Mouse (Mus musculus): Measurements from ENCODE around the gene Fam117a. TPM values are rescaled to one million over a fixed set of nuclear protein-coding genes. Genes with fewer than 3 reads are reported as not detected.

The Fam117a gene
- polyA plus RNA-seq, 1 experiment from 2014 or later: 8.8 TPM

DNA sequence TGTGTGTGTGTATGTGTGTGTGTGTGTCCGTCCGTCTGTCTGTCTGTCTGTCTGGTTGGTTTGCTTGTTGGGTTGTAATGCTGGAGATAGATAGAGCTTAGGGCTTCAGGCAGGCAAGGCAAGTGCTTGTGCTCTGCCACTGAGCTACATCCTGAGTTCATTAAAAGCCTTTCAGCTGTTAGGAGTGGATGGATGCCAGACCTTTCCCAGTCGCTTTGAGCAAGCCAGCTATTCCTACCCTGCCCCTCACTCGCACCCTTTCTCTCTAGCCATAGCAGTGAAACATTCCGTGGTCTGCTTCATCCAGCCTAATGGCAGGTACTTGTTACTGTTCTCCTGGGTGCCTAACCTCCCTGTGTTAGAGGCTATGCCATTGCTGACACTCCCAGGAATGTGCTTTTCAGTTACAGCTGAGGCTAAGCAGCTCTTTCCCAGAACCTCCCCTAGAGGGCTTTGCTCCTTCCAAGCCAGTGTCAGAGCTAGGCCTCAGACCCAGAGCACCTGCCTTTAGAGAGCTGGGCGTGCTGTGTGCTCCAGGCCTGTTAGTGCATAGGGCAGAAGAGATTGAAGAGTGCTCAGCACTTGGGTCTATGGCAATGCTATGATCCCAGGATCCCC lies 29.6 kb downstream of the Fam117a start:
- Histone ChIP-seq H3K27me3 (replicated peaks; ENCODE audit: control insufficient read depth, insufficient read depth, low read length) (no peaks in the 10 kb centered on the region), H3K4me3 (ENCODE audit: low read length) (no peak overlapping the region), H3K9me3 (ENCODE audit: control insufficient read depth, low read length) (no peaks in the 10 kb centered on the region), H3K4me1 (ENCODE audit: control insufficient read depth, insufficient read depth, low read length) (peaks cover 34% of the 10 kb centered on the region), H3K4me2 (ENCODE audit: low read depth, low read length) (no peak overlapping the region), H3K9ac (ENCODE audit: low read depth, low read length) (no peak overlapping the region), H3K27ac (ENCODE audit: low read length) (peak overlapping the region; percentile 67), H3K36me3 (ENCODE audit: control insufficient read depth, insufficient read depth, low read length) (no peaks in the 10 kb centered on the region)
- 68% methylated on average over 6 of the region's 6 CpGs for WGBS
- no peak for ATAC-seq

DNA sequence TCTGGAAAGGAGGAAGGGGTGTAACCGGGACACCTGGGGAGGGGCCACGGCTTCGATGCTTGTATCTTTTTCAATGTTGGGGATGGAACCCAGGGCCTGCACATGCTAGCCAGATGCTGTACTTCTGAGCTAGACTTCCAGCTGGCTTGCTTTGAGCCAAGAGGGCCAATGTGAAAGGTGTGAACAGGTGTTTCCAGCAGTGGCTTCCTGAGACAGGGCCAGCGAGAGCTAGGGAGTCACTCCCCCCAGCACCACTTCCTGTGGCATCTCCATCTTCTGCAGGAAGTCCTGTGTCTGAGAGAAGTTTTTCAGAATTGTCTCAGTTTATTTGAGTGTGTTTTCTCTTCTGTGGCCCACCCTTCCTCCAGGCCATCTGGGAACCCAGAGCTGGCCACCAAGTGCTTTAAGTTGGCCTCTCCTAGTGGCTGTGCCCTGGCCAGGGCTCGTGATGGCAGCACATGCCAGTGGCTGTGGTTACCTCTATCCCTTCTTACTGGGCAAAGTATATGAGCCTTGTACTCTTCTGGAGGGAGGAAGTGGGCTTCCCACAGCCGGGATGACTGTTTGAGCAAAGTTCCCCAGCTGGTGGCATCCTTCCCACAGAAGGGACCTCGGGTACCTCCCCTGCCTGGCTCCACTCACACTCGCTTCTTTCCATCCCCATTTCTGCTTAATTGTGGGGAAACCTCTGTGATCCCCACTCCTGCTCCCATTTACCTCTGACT lies 30.4 kb downstream of the Fam117a start:
- Histone ChIP-seq H3K9ac (ENCODE audit: low read depth, low read length) (no peak overlapping the region), H3K4me1 (ENCODE audit: control insufficient read depth, insufficient read depth, low read length) (peaks cover 34% of the 10 kb centered on the region), H3K4me2 (ENCODE audit: low read depth, low read length) (no peak overlapping the region), H3K4me3 (ENCODE audit: low read length) (no peak overlapping the region), H3K36me3 (ENCODE audit: control insufficient read depth, insufficient read depth, low read length) (no peaks in the 10 kb centered on the region), H3K27me3 (replicated peaks; ENCODE audit: control insufficient read depth, insufficient read depth, low read length) (no peaks in the 10 kb centered on the region), H3K9me3 (ENCODE audit: control insufficient read depth, low read length) (no peaks in the 10 kb centered on the region), H3K27ac (ENCODE audit: low read length) (peak overlapping the region; percentile 67)
- WGBS: 73% methylated on average over 8 of the region's 8 CpGs
- ATAC-seq: no peak

DNA sequence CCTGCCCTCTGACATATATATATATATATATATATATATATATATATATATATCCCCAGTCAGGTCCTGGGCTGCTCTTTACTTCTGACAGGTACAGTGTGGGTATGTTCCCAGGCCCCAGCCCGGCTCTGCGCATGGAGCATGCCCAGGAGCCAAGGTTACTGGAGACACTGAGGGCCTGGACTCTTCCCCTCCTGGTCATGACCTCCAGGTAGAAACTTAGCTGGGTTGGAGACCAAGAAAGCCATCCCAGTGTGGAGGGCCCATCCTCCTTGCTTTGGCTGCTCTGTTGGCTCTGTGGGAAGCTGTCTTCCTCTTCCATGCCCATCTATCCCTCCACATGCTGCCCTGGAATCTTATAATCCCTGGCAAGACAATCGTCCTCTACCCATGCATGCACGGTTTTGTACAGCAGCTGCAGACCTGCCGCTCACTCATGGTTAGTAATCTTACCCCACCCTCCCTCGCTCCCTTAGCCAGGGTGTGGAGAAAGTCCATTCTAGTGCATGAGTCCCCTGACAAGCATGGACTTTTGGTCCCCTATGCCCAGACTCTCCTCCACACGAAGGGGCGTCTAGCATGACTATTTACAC lies 31.5 kb downstream of the Fam117a start:
- Histone ChIP-seq H3K4me1 (ENCODE audit: control insufficient read depth, insufficient read depth, low read length) (peaks cover 31% of the 10 kb centered on the region), H3K27ac (ENCODE audit: low read length) (no peak overlapping the region), H3K9ac (ENCODE audit: low read depth, low read length) (no peak overlapping the region), H3K4me2 (ENCODE audit: low read depth, low read length) (no peak overlapping the region), H3K27me3 (replicated peaks; ENCODE audit: control insufficient read depth, insufficient read depth, low read length) (no peaks in the 10 kb centered on the region), H3K9me3 (ENCODE audit: control insufficient read depth, low read length) (no peaks in the 10 kb centered on the region), H3K36me3 (ENCODE audit: control insufficient read depth, insufficient read depth, low read length) (peaks cover 5% of the 10 kb centered on the region; the same call in 1 of the 2 replicates), H3K4me3 (ENCODE audit: low read length) (no peak overlapping the region)
- no peak for ATAC-seq
- WGBS: 90% methylated on average over 8 of the region's 8 CpGs

DNA sequence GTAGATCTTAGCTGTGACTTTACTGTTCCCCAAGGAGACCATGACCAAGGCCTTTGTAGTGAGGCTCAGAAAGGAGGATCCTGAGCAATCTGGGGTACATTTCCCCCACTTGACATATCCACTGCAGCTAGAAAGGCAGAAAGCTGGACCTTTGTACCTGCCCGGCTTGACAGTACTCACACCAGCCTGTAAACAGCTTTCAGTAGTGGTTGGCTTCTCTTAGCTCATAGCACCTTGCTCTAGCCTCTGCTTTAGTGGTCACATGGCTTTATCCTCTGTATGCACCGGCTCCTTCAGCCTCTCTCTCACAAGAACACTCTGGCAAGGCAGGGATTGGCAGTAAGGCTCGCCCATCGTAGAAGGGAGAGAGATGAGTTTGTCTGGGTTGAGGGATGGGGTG lies 32.1 kb downstream of the Fam117a start:
- WGBS: 91% methylated on average over 4 of the region's 4 CpGs

DNA sequence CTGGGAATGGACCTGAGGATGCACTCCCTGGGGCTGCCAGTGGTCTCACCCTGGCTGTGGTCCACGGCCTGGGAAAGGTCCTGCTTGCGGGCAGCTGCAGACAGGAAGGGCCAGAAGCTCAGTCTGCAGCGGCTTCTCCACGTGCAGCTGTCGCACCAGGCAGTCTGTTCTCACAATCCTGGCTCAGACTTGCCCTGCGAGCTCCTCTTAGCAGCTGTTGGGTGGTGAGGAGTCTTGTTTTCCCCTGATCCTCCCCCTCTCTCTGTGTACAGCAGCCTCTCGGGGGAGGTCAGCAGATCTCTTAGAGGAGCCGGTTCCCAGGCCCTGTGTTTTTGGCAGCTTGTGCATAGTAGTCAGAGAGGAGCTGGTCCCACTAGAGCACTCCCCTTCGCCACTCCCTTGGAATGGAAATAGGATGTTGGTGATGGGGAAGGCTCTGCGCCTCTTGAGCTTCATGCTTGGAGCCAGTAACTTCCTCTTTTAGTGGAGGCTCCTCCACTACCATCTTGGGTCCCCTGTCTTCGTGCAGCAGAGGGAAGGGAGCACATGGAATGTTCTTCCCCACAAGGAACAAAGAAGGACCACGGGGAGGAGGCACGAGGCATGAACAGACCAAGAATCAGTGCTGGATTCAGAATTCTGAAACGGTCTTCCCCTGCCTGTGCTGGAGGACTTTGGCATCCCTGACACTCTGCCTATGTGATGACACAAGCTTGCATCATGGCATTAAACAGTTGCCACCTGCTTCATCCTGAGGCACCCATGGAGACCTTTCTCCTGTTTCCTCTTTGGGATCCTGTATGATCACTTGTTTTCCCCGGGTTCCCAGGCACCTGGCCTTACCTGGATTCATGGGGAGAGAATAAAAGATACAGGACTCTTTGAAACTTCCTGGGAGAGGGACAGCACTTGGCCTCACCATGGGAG lies 33.4 kb downstream of the Fam117a start:
- H3K27ac ChIP-seq (ENCODE audit: low read length): peak overlapping the region; percentile 80
- no peak overlapping the region for H3K9ac ChIP-seq (ENCODE audit: low read depth, low read length)
- peaks cover 8% of the 10 kb centered on the region; the same call in 1 of the 2 replicates for H3K36me3 ChIP-seq (ENCODE audit: control insufficient read depth, insufficient read depth, low read length)
- H3K4me1 ChIP-seq (ENCODE audit: control insufficient read depth, insufficient read depth, low read length): peaks cover 25% of the 10 kb centered on the region
- no peak overlapping the region for H3K4me3 ChIP-seq (ENCODE audit: low read length)
- 53% methylated on average over 15 of the region's 15 CpGs for WGBS
- H3K9me3 ChIP-seq (ENCODE audit: control insufficient read depth, low read length): no peaks in the 10 kb centered on the region
- no peak overlapping the region for H3K4me2 ChIP-seq (ENCODE audit: low read depth, low read length)
- H3K27me3 ChIP-seq (replicated peaks; ENCODE audit: control insufficient read depth, insufficient read depth, low read length): no peaks in the 10 kb centered on the region
- ATAC-seq: peak; percentile 88

More for the DNA sequence above, 32.1 kb downstream of the Fam117a start:
- H3K9me3 ChIP-seq (ENCODE audit: control insufficient read depth, low read length): no peaks in the 10 kb centered on the region
- H3K9ac ChIP-seq (ENCODE audit: low read depth, low read length): no peak overlapping the region
- no peak for ATAC-seq
- H3K36me3 ChIP-seq (ENCODE audit: control insufficient read depth, insufficient read depth, low read length): peaks cover 8% of the 10 kb centered on the region; the same call in 1 of the 2 replicates
- no peaks in the 10 kb centered on the region for H3K27me3 ChIP-seq (replicated peaks; ENCODE audit: control insufficient read depth, insufficient read depth, low read length)
- H3K4me3 ChIP-seq (ENCODE audit: low read length): no peak overlapping the region
- H3K27ac ChIP-seq (ENCODE audit: low read length): no peak overlapping the region
- no peak overlapping the region for H3K4me2 ChIP-seq (ENCODE audit: low read depth, low read length)
- H3K4me1 ChIP-seq (ENCODE audit: control insufficient read depth, insufficient read depth, low read length): peaks cover 25% of the 10 kb centered on the region

DNA sequence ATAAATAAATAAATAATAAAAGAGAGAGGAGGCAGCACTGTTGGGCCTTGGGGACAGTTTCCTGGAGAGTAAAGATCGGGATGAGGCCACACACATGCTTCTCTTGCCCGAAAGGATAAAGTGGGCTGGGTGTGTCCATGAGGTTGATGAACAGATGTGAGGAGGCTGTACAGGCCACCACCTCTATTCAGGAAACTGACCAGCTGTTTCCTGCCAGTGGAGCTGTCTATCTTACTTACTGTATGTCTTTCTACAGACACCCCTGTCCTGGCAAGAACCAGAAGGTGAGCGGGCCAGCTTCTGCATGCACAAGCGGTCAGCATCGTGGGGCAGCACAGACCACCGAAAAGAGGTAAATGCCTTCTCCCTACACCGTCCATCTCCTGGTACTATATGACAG lies 34.4 kb downstream of the Fam117a start:
- no peak for ATAC-seq
- no peak overlapping the region for H3K9ac ChIP-seq (ENCODE audit: low read depth, low read length)
- H3K9me3 ChIP-seq (ENCODE audit: control insufficient read depth, low read length): no peaks in the 10 kb centered on the region
- no peak overlapping the region for H3K27ac ChIP-seq (ENCODE audit: low read length)
- H3K27me3 ChIP-seq (replicated peaks; ENCODE audit: control insufficient read depth, insufficient read depth, low read length): no peaks in the 10 kb centered on the region
- no peak overlapping the region for H3K4me2 ChIP-seq (ENCODE audit: low read depth, low read length)
- H3K4me1 ChIP-seq (ENCODE audit: control insufficient read depth, insufficient read depth, low read length): peaks cover 25% of the 10 kb centered on the region
- no peak overlapping the region for H3K4me3 ChIP-seq (ENCODE audit: low read length)
- 85% methylated on average over 7 of the region's 7 CpGs for WGBS
- peaks cover 16% of the 10 kb centered on the region for H3K36me3 ChIP-seq (ENCODE audit: control insufficient read depth, insufficient read depth, low read length)

DNA sequence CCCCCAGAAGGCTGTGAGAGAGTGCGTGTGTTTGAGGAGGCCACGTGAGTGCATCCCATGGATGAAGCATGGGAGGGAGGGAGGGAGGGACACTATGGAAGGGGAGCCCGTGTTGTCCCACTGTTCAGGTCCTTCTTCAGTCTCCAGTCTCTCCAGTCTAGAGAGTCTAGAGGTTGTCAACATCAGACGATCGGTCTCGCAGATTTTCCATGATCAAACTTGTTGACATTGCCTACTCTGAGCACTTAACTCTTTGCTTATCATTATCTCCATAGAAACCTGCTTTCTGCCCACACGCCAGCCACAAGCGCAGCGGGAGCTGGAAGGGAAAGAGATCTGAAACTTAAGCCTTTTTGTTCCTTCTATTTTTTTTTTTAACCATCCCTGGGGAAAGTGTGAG lies 42.1 kb downstream of the Fam117a start:
- Histone ChIP-seq H3K9ac (ENCODE audit: low read depth, low read length) (no peak overlapping the region), H3K4me3 (ENCODE audit: low read length) (no peak overlapping the region), H3K4me2 (ENCODE audit: low read depth, low read length) (no peak overlapping the region), H3K27ac (ENCODE audit: low read length) (no peak overlapping the region), H3K4me1 (ENCODE audit: control insufficient read depth, insufficient read depth, low read length) (no peaks in the 10 kb centered on the region), H3K36me3 (ENCODE audit: control insufficient read depth, insufficient read depth, low read length) (peaks cover 9% of the 10 kb centered on the region; the same call in 1 of the 2 replicates), H3K9me3 (ENCODE audit: control insufficient read depth, low read length) (no peaks in the 10 kb centered on the region), H3K27me3 (replicated peaks; ENCODE audit: control insufficient read depth, insufficient read depth, low read length) (no peaks in the 10 kb centered on the region)
- ATAC-seq: no peak
- WGBS: 65% methylated on average over 9 of the region's 9 CpGs

DNA sequence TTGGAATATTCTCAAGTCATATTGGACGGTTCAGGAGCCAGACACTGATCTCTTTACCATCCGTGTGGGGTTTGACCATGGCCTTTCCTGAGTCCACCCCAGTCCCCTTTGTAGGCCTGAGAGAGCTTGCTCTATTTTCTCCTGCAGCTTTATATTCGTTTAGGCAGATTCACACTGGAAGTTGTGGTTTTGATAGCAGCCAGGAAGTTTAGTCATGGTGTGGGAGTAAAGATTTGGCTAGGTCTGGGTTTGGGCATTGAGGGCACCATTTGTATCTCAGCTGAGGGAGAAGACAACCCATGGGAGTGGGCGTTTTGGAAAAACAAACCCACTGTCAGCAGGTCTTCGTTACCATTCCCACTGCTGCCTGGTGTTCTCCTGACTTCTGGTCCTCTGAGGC lies 42.7 kb downstream of the Fam117a start:
- peaks cover 9% of the 10 kb centered on the region; the same call in 1 of the 2 replicates for H3K36me3 ChIP-seq (ENCODE audit: control insufficient read depth, insufficient read depth, low read length)
- 81% methylated on average over 5 of the region's 5 CpGs for WGBS
- no peaks in the 10 kb centered on the region for H3K9me3 ChIP-seq (ENCODE audit: control insufficient read depth, low read length)
- H3K27me3 ChIP-seq (replicated peaks; ENCODE audit: control insufficient read depth, insufficient read depth, low read length): no peaks in the 10 kb centered on the region
- H3K4me2 ChIP-seq (ENCODE audit: low read depth, low read length): no peak overlapping the region
- H3K4me1 ChIP-seq (ENCODE audit: control insufficient read depth, insufficient read depth, low read length): no peaks in the 10 kb centered on the region
- no peak overlapping the region for H3K9ac ChIP-seq (ENCODE audit: low read depth, low read length)
- ATAC-seq: no peak
- H3K4me3 ChIP-seq (ENCODE audit: low read length): no peak overlapping the region
- H3K27ac ChIP-seq (ENCODE audit: low read length): no peak overlapping the region

DNA sequence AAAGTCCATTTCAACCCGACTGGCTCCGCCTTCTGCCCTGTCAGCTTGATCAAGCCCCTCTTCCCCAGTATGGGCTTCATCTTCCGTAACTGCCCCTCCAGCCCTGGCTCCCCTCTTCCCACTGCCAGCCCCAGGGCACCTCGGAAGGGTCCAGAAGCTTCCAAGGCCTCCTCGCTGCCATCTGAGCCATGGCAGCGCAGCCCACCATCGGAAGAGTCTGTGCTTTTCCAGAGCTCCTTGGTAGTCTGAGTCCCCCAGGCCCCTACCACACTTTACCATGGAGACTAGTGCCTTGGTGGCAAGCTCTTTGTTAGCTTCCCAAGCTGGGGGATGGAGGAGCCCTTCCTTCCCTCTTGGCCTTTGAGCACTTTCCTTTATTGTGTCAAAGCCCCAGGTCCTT lies 43.9 kb downstream of the Fam117a start:
- Histone ChIP-seq H3K4me2 (ENCODE audit: low read depth, low read length) (no peak overlapping the region), H3K4me1 (ENCODE audit: control insufficient read depth, insufficient read depth, low read length) (peaks cover 4% of the 10 kb centered on the region), H3K9ac (ENCODE audit: low read depth, low read length) (no peak overlapping the region), H3K4me3 (ENCODE audit: low read length) (no peak overlapping the region), H3K9me3 (ENCODE audit: control insufficient read depth, low read length) (no peaks in the 10 kb centered on the region), H3K27me3 (replicated peaks; ENCODE audit: control insufficient read depth, insufficient read depth, low read length) (no peaks in the 10 kb centered on the region), H3K27ac (ENCODE audit: low read length) (no peak overlapping the region), H3K36me3 (ENCODE audit: control insufficient read depth, insufficient read depth, low read length) (peaks cover 6% of the 10 kb centered on the region; the same call in 1 of the 2 replicates)
- 89% methylated on average over 7 of the region's 7 CpGs for WGBS
- no peak for ATAC-seq
